Mouse (Mus musculus): Measurements from ENCODE around the gene Sall4.
"Not testable (repeated sequence)": the region's sequence is repeated elsewhere in the genome, so short reads cannot be mapped to it uniquely, and the experiment has no call there.

Gene Sall4

DNA sequence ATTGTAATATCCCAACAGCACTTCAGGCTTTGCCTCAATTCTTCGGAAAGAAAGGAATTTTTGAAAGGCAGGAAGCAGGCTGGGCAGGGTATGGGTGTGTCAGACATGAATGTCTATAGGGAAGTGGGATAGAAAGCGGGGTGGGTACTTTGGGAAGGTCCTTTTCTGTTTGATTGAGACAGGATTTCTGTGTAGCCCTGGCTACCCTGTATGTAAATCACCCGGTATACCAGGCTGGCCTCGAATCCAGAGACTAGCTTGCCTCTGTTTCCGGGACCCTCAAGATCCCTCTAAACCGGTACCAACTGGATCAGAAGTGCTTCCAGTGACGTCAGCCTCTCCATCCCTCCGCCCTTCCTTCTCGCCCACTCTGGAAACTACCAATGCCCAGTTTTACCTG lies 6.6 kb downstream of the Sall4 start:
- DNase-seq (ENCODE audit: low read depth, low spot score): peak; percentile 93

DNA sequence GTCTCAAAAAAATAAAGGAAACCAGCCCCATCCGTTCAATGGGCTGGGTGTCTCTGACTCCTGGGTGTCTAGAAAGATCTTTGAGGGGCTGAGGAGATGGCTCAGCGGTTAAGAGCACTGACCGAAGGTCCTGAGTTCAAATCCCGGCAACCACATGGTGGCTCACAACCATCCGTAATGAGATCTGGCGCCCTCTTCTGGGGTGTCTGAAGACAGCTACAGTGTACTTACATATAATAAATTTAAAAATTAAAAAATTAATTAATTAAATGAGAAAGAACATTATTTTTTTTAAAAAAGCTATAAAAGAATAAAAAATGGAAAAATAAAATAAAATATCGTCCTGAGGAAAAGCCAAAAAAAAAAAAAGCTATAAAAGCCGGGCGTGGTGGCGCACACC lies 23.3 kb downstream of the Sall4 start:
- not testable (repeated sequence) for DNase-seq (ENCODE audit: low read depth, low spot score)

DNA sequence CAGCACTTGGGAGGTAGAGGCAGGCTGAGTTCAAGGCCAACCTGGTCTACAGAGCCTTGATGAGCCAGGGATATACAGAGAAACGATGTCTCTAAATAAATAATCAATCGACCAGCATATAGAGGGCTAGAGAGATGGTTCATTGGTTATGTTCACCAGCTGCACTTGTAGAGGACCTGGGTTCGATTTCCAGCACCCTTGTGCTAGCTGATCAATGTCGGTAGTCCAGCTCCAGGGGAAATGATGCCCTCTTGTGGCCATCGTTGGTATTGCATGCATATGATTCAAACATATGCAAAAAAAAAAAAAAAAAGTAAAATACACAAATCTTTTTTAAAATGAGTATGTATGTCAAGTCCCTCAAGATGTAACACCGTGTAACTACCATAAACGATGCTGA lies 25.1 kb downstream of the Sall4 start:
- DNase-seq (ENCODE audit: low read depth, low spot score): peak; percentile 76

DNA sequence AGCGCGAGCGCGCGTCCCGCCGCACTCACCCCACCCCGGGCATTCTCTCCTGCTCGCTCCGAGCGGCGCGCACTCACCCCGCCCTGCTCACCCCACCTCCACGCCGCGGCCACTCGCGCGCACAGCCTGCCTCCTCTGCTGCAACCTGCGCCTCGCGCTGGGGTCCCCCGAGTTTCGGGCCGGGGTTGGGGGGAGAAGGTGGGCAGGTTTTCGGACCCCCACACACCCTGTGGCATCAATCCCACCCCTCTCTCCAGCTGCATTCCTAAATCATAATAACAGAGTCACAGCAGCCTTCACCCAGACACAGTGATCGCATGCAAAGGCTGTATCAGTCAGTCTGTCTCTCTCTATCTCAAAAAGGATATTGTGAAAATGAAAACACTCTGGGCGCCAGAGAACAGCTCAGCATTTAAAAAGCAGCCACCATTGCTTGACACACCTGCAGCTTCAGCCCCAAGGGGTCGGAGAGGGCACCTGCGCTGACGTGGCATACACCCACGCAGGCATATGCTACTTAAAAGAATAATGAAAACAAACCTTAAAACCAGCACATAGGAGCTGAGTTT lies 25.6 kb downstream of the Sall4 start, which contains the start of gene Atp9a:
TSS of gene Atp9a (minus strand) at position 351 of the 569 bp plus-strand sequence.
- DNase-seq (ENCODE audit: low read depth, low spot score): peak; percentile 44

DNA sequence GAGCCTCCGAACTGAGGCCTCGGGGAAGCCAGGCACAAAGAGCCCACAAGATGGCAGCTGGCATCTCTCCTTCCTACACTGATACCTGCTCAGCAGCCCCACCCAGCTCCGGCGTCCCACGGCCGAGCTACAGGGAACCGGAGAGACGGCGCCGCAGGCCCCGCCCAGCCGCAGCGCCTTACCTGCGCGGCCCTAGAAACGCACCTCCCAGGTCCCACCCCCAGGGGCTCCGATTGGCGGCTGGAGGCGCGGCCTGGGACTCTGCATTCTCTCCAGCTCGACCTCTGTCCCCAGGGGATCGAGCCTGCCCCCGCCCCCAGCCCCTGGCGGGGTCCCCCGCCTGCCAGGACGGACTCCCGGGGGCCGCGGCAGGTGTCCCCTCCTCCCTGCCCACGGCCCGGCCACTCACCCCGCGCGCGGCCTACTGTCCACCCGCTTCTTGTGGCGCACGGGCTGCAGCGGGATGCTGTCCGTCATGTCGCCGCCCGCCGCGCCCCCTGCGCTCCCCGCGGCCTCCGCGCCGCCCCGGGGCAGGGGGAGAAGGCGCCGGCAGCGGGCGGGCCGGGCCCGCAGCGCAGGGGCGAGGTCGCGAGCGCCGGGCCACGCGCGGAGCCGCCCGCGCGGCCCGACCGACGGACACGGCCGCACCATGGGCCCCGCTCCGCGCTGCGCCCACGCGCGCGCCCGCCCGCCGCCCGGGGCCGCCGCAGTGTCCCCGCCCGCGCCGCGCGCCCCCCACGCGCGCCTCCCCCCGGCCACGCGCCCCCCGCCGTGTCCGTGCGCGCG lies 26.3 kb downstream of the Sall4 start:
- peak; percentile 93 for DNase-seq (ENCODE audit: low read depth, low spot score)

DNA sequence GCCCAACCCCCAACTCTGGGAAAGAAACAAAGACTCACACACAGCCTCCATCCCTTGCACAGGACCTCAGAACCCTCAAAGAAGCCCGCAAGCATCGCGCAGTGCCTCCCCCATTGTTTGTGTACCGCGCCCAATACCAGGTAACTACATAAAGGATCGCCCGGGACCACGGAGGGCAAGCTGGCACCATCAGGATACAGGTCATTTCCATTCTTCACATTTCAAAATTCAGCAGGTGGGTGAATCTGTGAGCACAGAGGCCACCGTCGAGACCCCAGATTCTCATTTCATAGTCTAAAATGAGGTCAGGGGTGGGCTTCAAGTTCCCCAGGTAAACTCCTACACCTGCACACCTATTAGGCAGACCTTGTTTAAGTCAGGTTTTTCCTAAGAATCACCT lies 27.2 kb downstream of the Sall4 start:
- DNase-seq (ENCODE audit: low read depth, low spot score): no peak

DNA sequence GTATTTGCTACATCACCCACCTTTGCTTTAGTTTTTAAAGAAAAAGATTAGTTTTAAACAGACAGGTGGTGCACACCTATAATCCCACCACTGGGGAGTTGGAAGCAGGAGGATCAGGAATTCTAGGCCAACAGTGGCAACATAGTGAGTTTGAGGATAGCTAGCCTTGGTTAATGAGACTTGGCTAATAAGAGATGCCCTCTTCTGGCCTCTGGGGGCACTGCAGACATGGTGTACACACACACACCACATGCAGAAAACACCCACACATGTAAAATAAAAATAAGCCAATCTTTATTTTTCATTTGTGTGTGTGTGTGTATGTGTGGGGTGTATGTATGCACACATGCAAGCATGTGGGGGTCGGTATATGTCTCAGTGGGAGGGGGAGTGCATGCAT lies 28.9 kb downstream of the Sall4 start:
- peak; percentile 64 for DNase-seq (ENCODE audit: low read depth, low spot score)

DNA sequence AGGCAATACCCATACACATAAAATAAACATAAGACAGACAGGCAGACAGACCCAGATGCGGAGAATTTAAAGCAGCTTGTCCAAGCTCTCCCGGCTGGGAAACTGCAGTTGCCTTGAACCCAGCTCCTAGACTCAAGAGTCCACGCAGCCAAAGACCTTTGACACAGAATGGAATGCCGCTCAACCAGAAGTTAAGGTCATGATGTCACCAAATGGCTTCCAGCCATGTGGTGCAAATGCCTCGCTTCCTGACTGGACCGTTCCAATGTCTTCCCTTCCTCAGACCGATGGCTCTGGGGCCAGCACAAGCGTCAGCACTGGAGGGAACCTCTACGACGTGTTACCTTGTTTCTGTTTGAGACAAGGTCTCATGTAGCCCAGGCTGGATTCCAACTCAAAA lies 29.9 kb downstream of the Sall4 start:
- DNase-seq (ENCODE audit: low read depth, low spot score): no peak

DNA sequence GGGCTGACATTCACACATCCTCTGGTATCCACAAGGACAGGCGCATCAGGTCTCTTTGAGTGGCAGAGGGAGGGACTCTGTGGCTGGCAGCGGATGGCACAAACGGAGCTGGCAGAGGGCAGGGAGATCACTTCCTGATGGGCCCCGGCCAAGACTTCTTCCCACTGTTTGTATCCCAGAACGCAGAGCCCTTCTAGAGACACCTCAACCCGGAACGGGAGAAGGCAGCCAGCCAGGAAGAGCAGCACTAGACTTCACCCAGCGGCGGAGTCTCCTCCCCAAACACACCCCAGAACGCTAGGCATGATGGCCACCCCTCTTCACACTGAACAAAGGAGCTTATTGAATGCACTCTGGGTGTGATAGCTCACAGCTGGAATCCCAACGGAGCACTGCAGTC lies 33.7 kb downstream of the Sall4 start:
- peak; percentile 47 for DNase-seq (ENCODE audit: low read depth, low spot score)

DNA sequence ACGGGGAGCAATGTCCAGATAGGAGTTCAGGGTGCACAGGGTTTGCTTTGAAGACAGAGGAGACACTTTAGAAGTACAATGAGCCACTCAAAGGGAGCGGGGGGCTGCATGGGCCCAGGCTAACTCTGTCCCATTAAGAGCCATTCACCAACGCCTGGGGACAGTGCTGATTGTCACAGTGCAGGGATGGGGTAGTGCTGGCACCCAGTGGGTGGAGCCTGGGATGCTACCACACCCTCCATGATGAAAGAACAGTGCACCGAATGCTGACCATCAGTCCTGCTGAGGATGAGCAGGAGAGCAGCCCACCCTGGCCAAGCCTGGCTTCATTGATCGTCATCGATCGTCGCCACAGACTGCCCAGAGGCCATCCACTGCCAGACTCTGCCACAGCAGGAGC lies 36.5 kb downstream of the Sall4 start:
- no peak for DNase-seq (ENCODE audit: low read depth, low spot score)

DNA sequence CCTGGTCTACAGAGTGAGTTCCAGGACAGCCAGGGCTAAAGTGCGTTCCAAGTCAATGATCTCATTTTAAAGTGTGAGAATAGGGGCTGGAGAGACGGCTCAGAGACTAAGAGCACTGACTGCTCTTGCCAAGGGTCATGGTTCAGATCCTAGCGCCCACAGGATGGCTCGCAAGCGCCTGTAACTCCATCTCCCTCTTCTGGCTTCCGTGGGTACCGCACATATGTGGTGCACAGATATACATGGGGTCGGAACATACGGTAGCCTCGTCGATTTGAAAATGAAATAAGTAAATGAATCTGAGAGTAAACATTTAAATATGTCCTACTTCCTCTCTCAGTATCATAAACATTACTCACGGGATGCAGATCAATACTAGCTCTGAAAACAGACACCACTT lies 38.0 kb downstream of the Sall4 start:
- DNase-seq (ENCODE audit: low read depth, low spot score): peak; percentile 58

DNA sequence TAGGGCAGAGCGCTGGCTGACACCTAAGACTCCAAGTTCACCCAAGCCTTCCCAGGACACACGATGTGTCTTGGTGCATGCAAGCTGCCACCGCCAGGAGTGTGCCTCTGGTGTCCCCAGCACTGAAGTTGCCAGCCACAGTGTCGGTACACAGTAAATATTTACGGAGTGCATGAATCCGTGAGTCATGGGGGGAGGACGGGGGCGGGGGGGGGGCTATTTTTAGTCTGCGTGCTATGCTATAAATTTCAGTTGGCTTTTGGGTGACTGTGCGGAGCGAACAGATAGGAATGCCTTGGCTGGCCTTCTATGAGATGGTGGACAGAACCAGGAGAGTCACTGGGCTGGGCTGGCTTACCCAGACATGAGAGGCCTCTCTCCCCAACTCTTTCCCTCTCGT lies 39.7 kb downstream of the Sall4 start:
- no peak for DNase-seq (ENCODE audit: low read depth, low spot score)

DNA sequence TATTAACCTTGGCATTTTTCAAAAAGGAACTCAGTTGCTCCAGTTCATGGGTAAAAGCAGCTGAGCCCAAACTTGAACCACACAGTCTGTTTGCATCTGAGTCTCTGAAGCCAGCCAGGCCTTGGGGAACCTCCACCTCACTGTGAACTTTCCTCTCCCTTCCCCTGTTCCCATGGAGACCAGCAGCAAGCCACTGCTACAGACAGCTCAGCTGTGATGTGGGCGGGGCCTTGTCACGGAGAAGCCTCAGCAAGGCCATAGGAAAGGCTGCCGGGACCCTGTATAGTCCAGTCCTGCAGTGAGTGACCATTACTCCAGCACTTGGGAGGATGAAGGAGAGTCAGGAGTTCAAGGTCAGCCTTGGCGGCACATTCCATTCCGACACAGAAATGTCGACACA lies 41.7 kb downstream of the Sall4 start:
- no peak for DNase-seq (ENCODE audit: low read depth, low spot score)

DNA sequence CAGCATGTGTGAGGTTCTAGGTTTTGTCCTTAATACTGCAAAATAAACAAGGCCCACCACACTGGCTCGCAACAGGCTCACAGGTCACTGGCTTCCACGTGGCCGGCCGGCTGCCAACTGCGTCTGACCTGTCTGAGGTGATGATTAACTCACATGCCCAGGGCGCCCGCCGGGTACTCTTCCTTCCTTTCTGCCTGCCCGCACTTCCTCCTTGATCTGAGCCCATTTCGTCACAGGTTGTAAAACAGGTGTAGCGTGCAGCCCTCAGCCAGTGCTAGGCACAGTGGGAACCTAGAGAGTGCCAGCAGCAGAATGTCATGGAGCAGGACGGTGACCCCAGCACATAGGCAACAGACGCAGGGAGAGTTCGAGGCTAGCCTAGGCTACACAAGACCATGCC lies 46.4 kb downstream of the Sall4 start:
- DNase-seq (ENCODE audit: low read depth, low spot score): no peak

DNA sequence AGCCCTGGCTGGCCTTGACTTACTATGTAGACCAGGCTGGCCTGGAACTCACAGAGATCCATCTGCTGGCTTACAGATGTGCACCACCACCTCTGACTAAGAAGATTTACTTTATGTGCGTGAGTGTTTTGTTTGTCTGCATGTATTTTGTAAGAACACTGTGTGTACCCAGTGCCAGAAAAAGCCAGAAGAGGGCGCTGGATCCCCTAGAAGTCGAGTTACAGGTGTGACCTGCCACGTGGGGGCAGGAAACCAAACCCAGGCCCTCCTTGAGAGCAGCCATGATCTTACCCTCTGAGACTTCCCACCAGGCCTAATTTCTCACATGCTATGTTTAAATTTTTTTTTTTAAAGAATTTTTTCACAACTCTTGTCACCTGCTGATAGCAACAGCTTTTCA lies 48.0 kb downstream of the Sall4 start:
- DNase-seq (ENCODE audit: low read depth, low spot score): peak; percentile 85

DNA sequence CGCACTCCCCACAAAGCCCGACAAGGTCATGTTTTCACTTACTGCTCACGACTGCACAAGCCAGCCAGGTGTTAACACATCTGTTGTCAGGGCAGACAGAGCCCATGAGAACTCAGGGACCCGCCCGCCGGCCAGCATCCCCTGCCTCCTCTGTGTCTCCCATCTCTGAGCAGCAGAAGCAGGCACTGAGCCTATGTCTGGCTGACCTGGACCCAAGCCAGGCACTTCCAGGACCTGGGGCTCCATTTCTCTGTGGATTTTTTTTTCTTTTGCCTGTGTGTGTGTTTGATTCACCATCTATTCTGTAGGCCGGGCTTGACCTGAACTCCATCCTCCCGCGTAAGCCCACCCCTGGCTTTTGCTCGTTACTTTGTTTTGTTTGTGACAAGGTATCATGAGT lies 49.0 kb downstream of the Sall4 start:
- DNase-seq (ENCODE audit: low read depth, low spot score): no peak

DNA sequence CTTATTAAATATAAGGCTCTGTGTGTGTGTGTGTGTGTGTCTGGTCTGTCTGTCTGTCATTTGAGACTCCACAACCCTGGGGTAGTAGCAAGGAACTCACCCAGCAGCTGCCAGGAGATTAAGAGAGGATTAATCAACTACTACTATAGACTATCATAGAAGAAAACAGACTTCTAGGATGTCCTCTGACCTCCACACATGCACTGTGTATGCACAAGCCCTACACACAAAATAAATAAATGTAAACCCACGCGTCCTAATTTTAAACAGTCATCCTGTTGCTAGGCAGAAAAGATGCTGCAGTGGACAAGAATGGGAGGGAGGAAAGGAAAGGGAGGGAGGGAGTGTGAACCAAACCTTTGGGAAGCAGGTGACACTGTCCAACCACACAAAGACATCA lies 49.5 kb downstream of the Sall4 start:
- DNase-seq (ENCODE audit: low read depth, low spot score): no peak

DNA sequence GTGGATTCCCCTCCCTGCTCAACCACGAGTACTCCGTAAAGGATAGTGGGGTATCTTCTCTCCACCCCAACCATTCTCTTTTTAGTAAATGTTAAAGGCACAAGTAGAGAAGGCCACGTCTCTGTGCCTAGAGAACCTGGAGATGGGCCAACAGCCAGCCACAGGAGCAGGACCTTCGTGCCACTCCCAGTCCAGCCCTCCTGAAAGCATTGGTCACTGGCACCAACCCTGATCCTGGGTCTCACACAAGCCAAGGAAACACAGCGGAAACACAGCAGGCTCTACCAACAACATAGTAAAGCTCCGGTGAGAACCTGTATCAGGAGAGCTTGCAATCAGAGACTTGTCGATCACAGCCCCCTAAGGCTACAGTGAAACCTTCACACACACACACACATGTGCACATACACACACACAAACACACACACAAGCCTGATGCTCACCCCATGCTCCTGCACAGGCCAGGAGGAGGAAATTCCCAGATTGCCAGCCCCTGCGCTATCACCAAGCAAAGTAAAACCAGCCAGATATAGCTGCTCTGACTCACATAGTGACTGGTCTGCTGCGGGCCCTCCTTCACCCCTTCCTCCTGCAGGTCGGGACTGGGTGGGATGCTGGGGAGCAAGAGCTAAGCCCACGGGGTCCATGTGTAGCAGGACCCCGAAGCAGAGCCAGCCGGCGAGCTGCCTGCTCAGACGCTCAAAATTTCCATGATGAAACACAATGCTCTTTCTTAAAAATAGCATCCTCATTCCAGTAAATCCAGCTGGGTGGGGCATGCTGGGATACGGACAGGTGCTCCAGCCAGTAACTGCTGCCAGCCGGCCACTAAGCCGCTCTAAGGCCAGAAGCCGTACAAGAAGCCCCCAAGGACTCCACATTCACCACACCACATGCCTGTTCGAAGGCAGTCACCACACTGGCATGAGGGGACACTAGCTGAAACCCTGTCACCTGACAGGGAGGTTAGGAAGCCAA lies 55.3 kb downstream of the Sall4 start:
- no peak for DNase-seq (ENCODE audit: low read depth, low spot score)

DNA sequence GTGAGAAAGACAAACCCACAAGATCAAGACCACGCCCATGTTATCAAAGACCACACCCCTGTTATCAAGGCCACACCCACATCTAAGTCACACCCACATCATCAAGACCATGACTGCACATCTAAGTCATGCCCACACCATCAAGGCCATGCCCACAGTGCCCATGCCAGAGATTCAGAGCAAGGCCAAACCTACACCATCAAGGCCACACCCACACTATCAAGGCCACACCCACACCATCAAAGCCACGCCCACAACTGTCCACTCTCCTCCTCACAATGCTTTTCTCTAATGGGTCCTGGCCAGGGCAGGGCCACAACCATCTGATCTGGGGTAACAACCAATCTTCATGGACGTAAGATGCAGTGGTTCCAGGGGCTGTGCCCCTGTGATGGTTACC lies 56.8 kb downstream of the Sall4 start:
- DNase-seq (ENCODE audit: low read depth, low spot score): no peak

DNA sequence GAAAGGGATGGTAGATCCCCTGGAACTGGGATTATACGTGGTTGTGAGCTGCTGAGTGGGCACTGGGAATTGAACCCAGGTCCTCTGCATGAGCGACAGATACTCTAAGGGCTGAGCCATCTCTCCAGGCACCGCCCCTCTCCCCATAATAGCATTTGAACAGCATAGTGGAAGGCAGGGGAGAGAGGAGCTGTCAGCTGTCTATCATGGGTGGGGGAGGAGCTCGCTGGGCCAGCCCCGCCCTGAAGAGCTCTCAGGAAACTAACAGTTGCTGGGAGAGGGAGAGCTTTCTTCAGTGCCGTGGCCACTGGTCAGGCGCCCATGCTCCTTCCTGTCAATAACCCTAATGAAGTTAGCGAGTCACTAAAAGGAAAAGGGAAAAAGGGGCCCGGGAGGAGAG lies 60.0 kb downstream of the Sall4 start:
- DNase-seq (ENCODE audit: low read depth, low spot score): peak; percentile 82

DNA sequence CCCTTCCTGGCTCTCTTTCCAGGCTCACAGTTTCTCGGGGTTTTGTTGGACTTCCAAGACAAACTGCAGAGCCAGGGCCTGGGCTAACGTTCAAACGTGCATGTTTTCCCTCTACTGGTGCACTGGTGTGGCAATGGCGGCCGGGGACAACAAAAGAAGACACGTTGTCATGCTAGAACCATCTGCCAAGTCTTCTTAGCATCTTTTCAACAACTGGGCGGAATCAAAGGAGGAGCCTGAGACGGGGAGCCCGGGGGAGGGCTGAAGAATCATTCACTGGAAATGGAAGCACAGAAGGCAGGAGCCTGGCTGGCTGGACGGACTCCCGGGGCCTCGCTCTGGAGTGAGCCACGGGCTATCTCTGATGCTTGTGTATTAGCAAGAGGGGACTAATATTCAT lies 65.5 kb downstream of the Sall4 start:
- no peak for DNase-seq (ENCODE audit: low read depth, low spot score)
